8 mouse cellular contexts compared by ENCODE assay signal in genomic region chr14:55635523-55636007, GRCm38 (mm10). TPM values are rescaled to one million over a fixed set of nuclear protein-coding genes. Genes with fewer than 3 reads are reported as not detected.
DNase-seq lines count a peak whose midpoint lies in the region; ATAC-seq and TF ChIP-seq lines count a peak whose summit lies in the region.

TSS of gene Ipo4 (minus strand) at chr14:55635957.

- TF ChIP-seq POLR2A in lung, adult 2 months (IDR thresholded peaks at IDR 0.05; ENCODE audit: borderline replicate concordance, extremely low read depth, low read depth, low read length), result peak; percentile 86; the same call in 1 of the 2 replicates

- H3K4me1 ChIP-seq in forebrain, embryonic 15.5 days, result peaks cover 17% of the 10 kb centered on the region
- H3K4me1 ChIP-seq in lung, adult 2 months (ENCODE audit: control insufficient read depth, insufficient read depth, low read length), result peaks cover 5% of the 10 kb centered on the region

- no peaks in the 10 kb centered on the region for H3K27me3 ChIP-seq in forebrain, embryonic 15.5 days

- ATAC-seq in forebrain, embryonic 15.5 days (replicated peaks), result peak; percentile 93
- ATAC-seq in neutrophil, adult 5-6 weeks (ENCODE audit: extremely low read depth, insufficient number of reproducible peaks, low FRiP score, poor library complexity, severe bottlenecking), result peak; percentile 88

- intact Hi-C loops in heart, postnatal 25 days (cut with DNase I), result loop anchor here (5.0 kb wide), 1 partner anchor 37 kb away; the partner anchor contains the start of genes Gmpr2 and Nedd8

- TF ChIP-seq CTCF in lung, adult 2 months (IDR thresholded peaks at IDR 0.05; ENCODE audit: insufficient read depth, low read length), result no peak

- peaks cover 67% of the 10 kb centered on the region for H3K36me3 ChIP-seq in forebrain, embryonic 15.5 days

- H3K4me2 ChIP-seq in forebrain, embryonic 15.5 days (replicated peaks), result peak within 1 kb of the TSS; percentile 91

- DNase-seq in ES-CJ7 (ENCODE audit: low read depth, low spot score), result peak; percentile 90
- peak; percentile 71 for DNase-seq in cerebellum, adult 11 months
- DNase-seq in heart, postnatal 25 days (ENCODE audit: low spot score), result peak; percentile 77
- DNase-seq in layer of hippocampus, adult 18-20 months (ENCODE audit: low spot score in 2 of 2), result peak; percentile 88 to 94
- peak; percentile 81 for DNase-seq in lung, adult 2 months
- peak; percentile 80 to 84 for DNase-seq in thymus, adult 18-20 months

- 1% methylated on average over 33 of the region's 33 CpGs for WGBS in forebrain, embryonic 15.5 days
- WGBS in lung, adult 2 months, result under 1% methylated on average over 33 of the region's 33 CpGs

- H3K9ac ChIP-seq in forebrain, embryonic 15.5 days (replicated peaks), result peak within 1 kb of the TSS; percentile 80

- H3K27ac ChIP-seq in forebrain, embryonic 15.5 days (replicated peaks), result peak within 1 kb of the TSS; percentile 89

- H3K9me3 ChIP-seq in forebrain, embryonic 15.5 days, result no peaks in the 10 kb centered on the region

- H3K4me3 ChIP-seq in forebrain, embryonic 15.5 days, result peak within 1 kb of the TSS; percentile 77
- peak within 1 kb of the TSS; percentile 75 for H3K4me3 ChIP-seq in lung, adult 2 months (replicated peaks; ENCODE audit: extremely low read depth, low read depth, low read length)

RNA-seq across cellular contexts. Expression of gene Ipo4, which starts in this region (rescaled TPM):
- 82.0 and 82.1 TPM in 2 replicates for polyA plus RNA-seq in forebrain, embryonic 15.5 days (2015; fragmentation: Nextera tagmentation; extraction: Ambion mirVana)
- 10 to 100 TPM; 51.1 to 57.0 TPM for total RNA-seq in heart, postnatal 25 days (2021)
- total RNA-seq in layer of hippocampus, adult 18-20 months (2021), result 100 to 1,000 TPM; 119 to 128 TPM
- polyA plus RNA-seq in lung, adult 2 months (2012; rRNA removed), result 52.7 and 83.9 TPM in 2 replicates
- 4.2 and 11.3 TPM in 2 replicates for total RNA-seq in neutrophil, adult 5-6 weeks (2017)

Comparison
In these comparisons a context has a peak if more than half of its experiments do, and no peak if none do; other contexts are left out.
1. Peak in every context shown above with its lines: DNase-seq, ATAC-seq, H3K4me3 ChIP-seq and H3K27ac ChIP-seq.